Comparison of ENCODE assay signal across 11 mouse cellular contexts in genomic region chr7:109545255-109545993, GRCm38 (mm10). TPM values are rescaled to one million over a fixed set of nuclear protein-coding genes. Genes with fewer than 3 reads are reported as not detected.
DNase-seq lines count a peak whose midpoint lies in the region; ATAC-seq and TF ChIP-seq lines count a peak whose summit lies in the region.
"Had no signal": no experiment of that assay in that cellular context is flagged by ENCODE, and none has a peak within 500 bp of the region (broad histone marks: within the 10 kb centered on the region; RNA-seq: fewer than 3 reads in every experiment).

No protein-coding gene starts in this region.

- no peaks in the 10 kb centered on the region for H3K27me3 ChIP-seq in hindbrain, embryonic 15.5 days
- H3K27me3 ChIP-seq in hindbrain, embryonic 11.5 days (ENCODE audit: control insufficient read depth, insufficient read depth, low read length) = no peaks in the 10 kb centered on the region
- H3K27me3 ChIP-seq in intestine, postnatal 0 days (replicated peaks; ENCODE audit: control insufficient read depth, insufficient read depth, low read length) = no peaks in the 10 kb centered on the region

- peak overlapping the region; percentile 23; the same call in 1 of the 2 replicates for H3K27ac ChIP-seq in hindbrain, embryonic 15.5 days (replicated peaks)
- no peak overlapping the region for H3K27ac ChIP-seq in hindbrain, embryonic 11.5 days (ENCODE audit: low read depth, low read length)
- H3K27ac ChIP-seq in intestine, postnatal 0 days (ENCODE audit: low read depth, low read length) = peak overlapping the region; percentile 11; the same call in 1 of the 2 replicates

- H3K4me2 ChIP-seq in hindbrain, embryonic 15.5 days = no peak overlapping the region
- H3K4me2 ChIP-seq in hindbrain, embryonic 11.5 days (replicated peaks; ENCODE audit: low read depth, low read length) = no peak overlapping the region
- H3K4me2 ChIP-seq in intestine, postnatal 0 days (replicated peaks; ENCODE audit: low read depth) = no peak overlapping the region

- no peaks in the 10 kb centered on the region for H3K36me3 ChIP-seq in hindbrain, embryonic 15.5 days
- H3K36me3 ChIP-seq in hindbrain, embryonic 11.5 days (ENCODE audit: control insufficient read depth, insufficient read depth, low read length) = no peaks in the 10 kb centered on the region
- H3K36me3 ChIP-seq in intestine, postnatal 0 days (ENCODE audit: control insufficient read depth, insufficient read depth) = peaks cover 63% of the 10 kb centered on the region
- H3K36me3 ChIP-seq: G1E had no signal

- 74% methylated on average over 10 of the region's 10 CpGs for WGBS in hindbrain, embryonic 15.5 days
- 83% methylated on average over 10 of the region's 10 CpGs for WGBS in hindbrain, embryonic 11.5 days
- WGBS in intestine, postnatal 0 days = 74% methylated on average over 10 of the region's 10 CpGs

- no peak for ATAC-seq in hindbrain, embryonic 15.5 days (ENCODE audit: low FRiP score, low read depth)
- no peak for ATAC-seq in hindbrain, embryonic 11.5 days (ENCODE audit: low FRiP score)
- ATAC-seq in intestine, postnatal 0 days = no peak

- intact Hi-C loops in gastrocnemius, postnatal 14 days (cut with DNase I; ENCODE audit: low total_unique reads) = no loop called here

- peaks cover 5% of the 10 kb centered on the region; the same call in 1 of the 2 replicates for H3K4me1 ChIP-seq in hindbrain, embryonic 15.5 days (replicated peaks)
- no peaks in the 10 kb centered on the region for H3K4me1 ChIP-seq in hindbrain, embryonic 11.5 days (replicated peaks; ENCODE audit: control insufficient read depth, insufficient read depth, low read length)
- H3K4me1 ChIP-seq in intestine, postnatal 0 days (replicated peaks; ENCODE audit: control insufficient read depth, insufficient read depth, low read length) = no peaks in the 10 kb centered on the region

- no peak for DNase-seq in hindbrain, embryonic 11.5 days (ENCODE audit: low spot score)
- DNase-seq in Muller cell, postnatal 12 days (ENCODE audit: inconsistent ontology term) = peak; percentile 84
- DNase-seq in gastrocnemius, postnatal 14 days = peak; percentile 45
- no peak for DNase-seq in cerebellum, postnatal 4 days (ENCODE audit: low spot score in 2 of 2)
- DNase-seq in spleen, postnatal 14 days (ENCODE audit: low spot score in 2 of 2) = no peak
- DNase-seq in retina, embryonic 14.5 days (ENCODE audit: low spot score) = no peak
- DNase-seq: cerebellum, postnatal 10 days had no signal

- H3K9me3 ChIP-seq in hindbrain, embryonic 15.5 days = no peaks in the 10 kb centered on the region
- H3K9me3 ChIP-seq in hindbrain, embryonic 11.5 days (ENCODE audit: control insufficient read depth, low read length) = no peaks in the 10 kb centered on the region
- H3K9me3 ChIP-seq in intestine, postnatal 0 days (ENCODE audit: control insufficient read depth) = no peaks in the 10 kb centered on the region
- H3K9me3 ChIP-seq: G1E; megakaryocyte, embryonic 14.5 days had no signal

- no peak overlapping the region for H3K4me3 ChIP-seq in hindbrain, embryonic 15.5 days
- no peak overlapping the region for H3K4me3 ChIP-seq in hindbrain, embryonic 11.5 days (ENCODE audit: low read depth, low read length)
- H3K4me3 ChIP-seq in intestine, postnatal 0 days (ENCODE audit: low read depth, low read length) = no peak overlapping the region
- H3K4me3 ChIP-seq: megakaryocyte, embryonic 14.5 days had no signal

- TF ChIP-seq CTCF in intestine, postnatal 0 days (IDR thresholded peaks at IDR 0.05; ENCODE audit: low read depth) = no peak

- H3K9ac ChIP-seq in hindbrain, embryonic 15.5 days = no peak overlapping the region
- H3K9ac ChIP-seq in hindbrain, embryonic 11.5 days (ENCODE audit: low read depth, low read length) = no peak overlapping the region
- no peak overlapping the region for H3K9ac ChIP-seq in intestine, postnatal 0 days (ENCODE audit: low read depth, low read length)

RNA-seq across cellular contexts. Expression of gene Rpl27a, which starts 26.5 kb away (rescaled TPM):
- polyA plus RNA-seq in hindbrain, embryonic 15.5 days (2015; fragmentation: Nextera tagmentation; extraction: Ambion mirVana) = 80.2 and 81.4 TPM in 2 replicates
- 110 and 124 TPM in 2 replicates for polyA plus RNA-seq in hindbrain, embryonic 11.5 days (2014; fragmentation: Nextera tagmentation; extraction: Ambion mirVana)
- total RNA-seq in gastrocnemius, postnatal 14 days (2021) = 100 to 1,000 TPM; 105 to 116 TPM
- 81.0 and 95.7 TPM in 2 replicates for polyA plus RNA-seq in intestine, postnatal 0 days (2015; fragmentation: Nextera tagmentation; extraction: Ambion mirVana)

RNA-seq across cellular contexts. Expression of gene Trim66, which starts 37.5 kb away (rescaled TPM):
- 0.79 and 0.81 TPM in 2 replicates for polyA plus RNA-seq in hindbrain, embryonic 15.5 days (2015; fragmentation: Nextera tagmentation; extraction: Ambion mirVana)
- polyA plus RNA-seq in hindbrain, embryonic 11.5 days (2014; fragmentation: Nextera tagmentation; extraction: Ambion mirVana) = 0.08 and 0.14 TPM in 2 replicates
- under 1 TPM; 0.18 to 0.20 TPM for total RNA-seq in gastrocnemius, postnatal 14 days (2021)
- polyA plus RNA-seq in intestine, postnatal 0 days (2015; fragmentation: Nextera tagmentation; extraction: Ambion mirVana) = 0.01 and 0.05 TPM in 2 replicates

Comparison
In these comparisons a context has a peak if more than half of its experiments do, and no peak if none do; other contexts are left out.
1. DNase-seq: peak in Muller cell, postnatal 12 days (single experiment) and gastrocnemius, postnatal 14 days (single experiment); none in hindbrain, embryonic 11.5 days (single experiment), cerebellum, postnatal 4 days (0 of 2), spleen, postnatal 14 days (0 of 2) and retina, embryonic 14.5 days (single experiment).